Mouse (Mus musculus): Measurements from ENCODE around the gene Myom3.
A peak's percentile ranks its signal among the peaks of the same experiment; 100 is the strongest.

GRCm38 (mm10) chr4:135758331-135758730 is 1.2 kb upstream of the Myom3 start:
- TF ChIP-seq EP300 (IDR thresholded peaks at IDR 0.05) (no peak), CTCF (IDR thresholded peaks at IDR 0.05) (peak; percentile 51)

Measured in lung, postnatal 0 days (tissue).